Mouse (Mus musculus) adrenal gland, postnatal 0 days (tissue): ENCODE data around the gene Ak6. TPM values are rescaled to one million over a fixed set of nuclear protein-coding genes. Genes with fewer than 3 reads are reported as not detected.

ENCODE experiments used
- polyA plus RNA-seq: library from polyadenylated mRNA; unstranded; fragments of >200 nt; fragmentation: Nextera tagmentation; extraction: Ambion mirVana; gene quantifications from 2 replicates; pipeline ENCODE4 v1.2.1, GENCODE M21; 2015

Ak6 gene
- 218 and 264 TPM in 2 replicates for polyA plus RNA-seq

DNA sequence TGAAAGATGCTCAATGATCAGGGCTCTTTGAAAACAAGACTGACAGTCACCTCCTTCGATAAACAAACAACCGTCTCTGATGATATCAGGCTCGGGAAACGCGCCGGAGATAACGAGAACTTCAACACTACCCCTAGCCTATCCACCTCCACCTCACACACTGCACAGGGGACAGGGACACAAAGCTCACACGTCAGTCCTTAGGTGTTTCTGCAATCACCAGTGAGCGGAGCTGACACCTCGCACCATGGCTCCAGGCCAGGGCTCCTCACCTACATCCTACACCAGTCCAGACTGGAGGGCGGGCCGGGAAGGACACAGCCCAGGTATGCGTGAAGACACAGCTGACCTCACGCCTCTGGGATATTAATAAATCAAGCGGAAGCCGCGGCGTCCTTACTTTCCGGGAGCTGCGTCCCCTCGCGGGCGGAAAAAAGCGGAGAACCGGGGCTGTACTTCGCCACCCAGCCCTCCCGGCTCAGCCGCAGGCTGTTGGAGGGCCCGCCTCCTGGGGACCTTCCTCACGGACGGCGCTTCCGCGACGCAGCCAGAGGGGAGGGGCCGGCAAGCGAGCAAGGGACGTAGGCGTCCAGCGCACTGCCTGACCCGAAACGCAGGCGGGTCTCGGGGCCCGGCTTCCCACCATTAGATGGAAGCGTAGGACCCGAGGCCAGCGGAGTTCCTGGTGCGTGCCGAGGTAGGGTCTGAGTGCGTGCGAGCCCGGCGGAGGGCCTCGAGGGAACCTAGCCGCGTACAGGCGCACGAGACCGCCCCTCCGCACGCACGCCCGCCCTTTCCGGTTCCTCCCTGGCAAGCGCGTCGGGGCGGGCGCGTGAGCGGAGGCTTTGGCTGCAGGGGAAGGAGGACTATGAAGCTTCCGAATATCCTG, at the start of gene Ak6, which contains the start of gene Rad17:
Gene Ak6, plus strand, starts transcription at position 430 of the 889 bp plus-strand sequence.
Gene Rad17, minus strand, starts transcription at position 502 of the 889 bp plus-strand sequence.

DNA sequence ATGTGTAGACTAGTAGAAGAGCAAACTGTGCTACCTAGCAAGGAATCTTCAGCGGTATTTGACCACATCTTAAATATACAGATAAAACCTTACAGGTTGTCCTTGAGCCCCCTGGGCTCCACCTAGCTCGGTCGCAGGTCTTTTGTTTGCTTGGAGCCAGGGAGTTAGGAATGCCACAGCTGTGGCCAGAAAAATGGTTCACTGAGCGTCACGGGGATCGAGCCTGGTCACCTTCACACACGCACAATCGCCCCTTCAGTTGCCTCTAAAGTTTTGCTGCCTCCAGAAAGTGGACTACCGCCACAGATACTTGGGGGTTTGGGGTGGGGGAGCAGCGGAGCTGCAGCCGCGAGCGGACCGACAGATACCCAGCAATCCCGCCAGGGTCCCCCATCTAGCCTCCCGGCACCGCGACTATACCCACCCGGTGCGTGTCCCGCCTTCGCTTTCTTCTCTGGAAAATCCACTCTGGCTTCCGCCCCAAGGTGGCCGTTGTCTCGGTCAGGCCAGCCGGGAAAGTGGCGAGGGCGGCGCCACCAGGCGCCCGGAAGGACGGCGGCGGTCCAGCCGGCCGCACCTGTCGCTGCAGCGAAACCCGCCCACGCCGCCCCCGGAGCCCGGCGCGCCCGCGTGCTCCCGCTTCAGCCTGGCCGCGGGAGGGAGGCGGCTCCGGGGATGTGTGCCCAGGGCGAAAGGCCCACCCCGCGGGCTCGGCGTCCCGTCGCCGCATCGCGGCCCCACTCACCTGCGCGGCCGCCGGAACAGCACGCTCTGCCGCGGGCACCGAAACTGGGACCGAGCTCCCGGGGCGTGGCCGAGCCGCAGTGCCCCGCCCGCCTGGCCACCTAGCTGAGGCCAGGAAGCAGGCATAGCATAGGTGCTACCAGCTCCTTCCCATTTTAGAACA, 34.3 kb upstream of the Ak6 start, which contains the start of gene Marveld2:
Gene Marveld2, minus strand, starts transcription at position 791 of the 907 bp plus-strand sequence.

DNA sequence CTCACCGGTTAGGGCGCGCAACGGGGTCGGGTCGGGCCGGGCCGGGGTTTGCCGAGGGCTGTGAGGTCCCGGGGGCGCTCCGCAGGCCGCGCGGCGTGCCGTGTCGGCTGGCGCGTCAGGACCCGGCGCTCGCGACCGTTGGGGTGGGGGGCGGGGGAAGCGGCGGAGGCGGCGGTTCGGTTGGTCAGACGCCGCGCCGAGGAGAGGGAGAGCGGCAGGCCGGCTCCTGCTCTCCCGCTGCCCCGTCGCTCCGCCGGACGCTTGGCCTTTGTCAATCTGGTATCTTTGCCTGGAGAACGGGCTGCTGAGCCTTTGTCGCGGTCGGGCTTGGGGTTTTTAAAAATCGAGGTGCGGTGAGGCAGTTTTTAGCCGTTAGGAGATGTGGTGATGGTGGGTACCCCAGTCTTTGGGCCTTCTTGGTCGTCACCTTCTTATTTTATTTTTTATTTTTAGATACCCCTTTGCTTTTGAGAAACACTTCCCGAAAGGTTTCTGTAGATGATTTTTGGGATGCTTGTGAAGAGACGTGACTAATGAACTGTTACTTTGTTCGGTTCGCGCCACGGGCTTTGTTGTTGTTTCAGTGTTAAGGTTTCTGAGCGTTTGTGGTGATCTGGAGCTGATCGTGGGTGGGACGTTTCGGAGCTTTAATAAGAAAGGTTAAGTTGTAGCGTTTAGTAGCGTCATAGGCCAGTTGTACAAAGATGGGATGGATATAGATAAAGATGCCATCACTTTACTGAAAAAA, 834 bp downstream of the Ak6 start, which contains the start of gene Taf9:
Gene Taf9, plus strand, starts transcription at position 141 of the 748 bp plus-strand sequence.

DNA sequence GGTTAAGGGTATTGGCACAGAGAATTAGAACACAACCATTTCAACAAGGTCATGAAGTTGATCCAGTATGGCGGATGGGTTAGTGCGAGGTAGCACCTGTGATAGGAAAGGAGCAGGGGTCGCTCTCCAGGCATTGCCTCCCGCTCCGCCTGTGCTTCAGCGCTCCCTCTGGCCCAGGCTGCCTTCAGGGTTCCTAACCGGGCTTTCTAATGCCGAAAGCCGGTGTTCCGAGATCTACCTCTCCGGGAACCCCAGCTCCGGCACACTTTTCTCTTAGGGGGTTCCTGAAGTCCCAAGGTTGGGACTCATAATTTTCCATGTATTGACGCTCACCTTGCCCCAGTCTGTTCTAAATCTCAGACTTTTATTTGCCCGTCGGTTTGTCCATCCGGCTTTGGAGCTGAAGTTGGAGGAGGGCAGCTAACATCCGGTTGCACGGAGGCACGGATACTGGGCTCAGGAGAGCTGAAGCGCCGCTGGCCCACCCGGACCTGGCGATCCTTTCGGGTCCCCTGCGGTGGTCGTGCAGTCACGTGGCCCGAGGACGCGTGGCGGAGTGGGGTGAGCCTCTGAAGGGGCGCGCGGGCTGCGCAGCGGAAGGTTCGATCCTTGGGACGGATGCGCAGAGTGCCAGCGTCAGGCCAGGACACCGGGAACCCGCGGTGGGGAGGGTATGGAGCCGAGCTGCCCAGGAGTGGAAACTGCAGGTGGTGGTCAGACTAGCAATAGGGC, 18.7 kb downstream of the Ak6 start, which contains the start of gene Ccdc125:
Gene Ccdc125, plus strand, starts transcription at position 427 of the 732 bp plus-strand sequence.

Other genes with a start within 250 kb of the Ak6 start
- gene Naip1, start 198.1 kb upstream of the Ak6 start, polyA plus RNA-seq, result 0.17 TPM in 1 of 2 replicates, not detected in the other
- 48.8 and 53.6 TPM in 2 replicates for gene Gtf2h2, start 158.4 kb upstream of the Ak6 start, polyA plus RNA-seq
- gene Ocln, start 98.3 kb upstream of the Ak6 start, polyA plus RNA-seq, result 6.0 and 9.7 TPM in 2 replicates
- gene Marveld2, start 34.0 kb upstream of the Ak6 start, polyA plus RNA-seq, result 0.93 and 1.6 TPM in 2 replicates
- 15.3 and 23.1 TPM in 2 replicates for gene Rad17, start 72 bp downstream of the Ak6 start, polyA plus RNA-seq
- 11.8 and 19.2 TPM in 2 replicates for gene Taf9, start 600 bp downstream of the Ak6 start, polyA plus RNA-seq
- 1.8 and 2.9 TPM in 2 replicates for gene Ccdc125, start 18.7 kb downstream of the Ak6 start, polyA plus RNA-seq
- gene Cdk7, start 80.0 kb downstream of the Ak6 start, polyA plus RNA-seq, result 81.6 and 88.1 TPM in 2 replicates
- 175 and 220 TPM in 2 replicates for gene Mrps36, start 93.7 kb downstream of the Ak6 start, polyA plus RNA-seq
- 16.3 and 16.8 TPM in 2 replicates for gene Cenph, start 124.9 kb downstream of the Ak6 start, polyA plus RNA-seq
- gene Ccnb1, start 135.6 kb downstream of the Ak6 start, polyA plus RNA-seq, result 36.3 and 46.4 TPM in 2 replicates
- 37.4 and 44.1 TPM in 2 replicates for gene Slc30a5, start 182.4 kb downstream of the Ak6 start, polyA plus RNA-seq